Mouse (Mus musculus) intestine, embryonic 14.5 days (tissue): ENCODE data around the gene Dnajb9. TPM values are rescaled to one million over a fixed set of nuclear protein-coding genes. Genes with fewer than 3 reads are reported as not detected.
A peak's percentile ranks its signal among the peaks of the same experiment; 100 is the strongest.

Experiments
- ATAC-seq: fragments of 200-750 bp; cut with Nextera tagmentation; replicated peaks from 2 replicates; pipeline ENCODE4 v1.8.0; 2017; ENCODE audit warnings: low read depth, moderate number of reproducible peaks, moderate TSS enrichment, moderate library complexity; ENCODE audit not compliant: low FRiP score, low TSS enrichment
- DNase-seq: peaks from one replicate; pipeline ENCODE4 v3.0.0-alpha.2; 2018; ENCODE audit warnings: low spot score
- H3K27ac ChIP-seq: fragments of 300-500 bp; sonication (generic); 2 replicates; pipeline ENCODE4 v1.5.1; 2014; ENCODE audit warnings: low read depth, mild to moderate bottlenecking, control low read depth
- H3K27me3 ChIP-seq: fragments of 300-500 bp; sonication (generic); replicated peaks from 2 replicates; pipeline ENCODE4 v1.6.1; 2014; ENCODE audit warnings: low read length, control low read depth; ENCODE audit not compliant: control insufficient read depth, insufficient read depth
- H3K36me3 ChIP-seq: fragments of 300-500 bp; sonication (generic); 2 replicates; pipeline ENCODE4 v1.6.1; 2014; ENCODE audit warnings: low read length, control low read depth; ENCODE audit not compliant: control insufficient read depth, insufficient read depth
- H3K4me1 ChIP-seq: fragments of 300-500 bp; sonication (generic); replicated peaks from 2 replicates; pipeline ENCODE4 v1.6.1; 2014; ENCODE audit warnings: low read length, control low read depth, mixed read lengths; ENCODE audit not compliant: control insufficient read depth, insufficient read depth
- H3K4me2 ChIP-seq: fragments of 300-500 bp; sonication (generic); 2 replicates; pipeline ENCODE4 v1.6.1; 2014; ENCODE audit warnings: low read length
- H3K4me3 ChIP-seq: fragments of 300-500 bp; sonication (generic); 2 replicates; pipeline ENCODE4 v1.5.1; 2014; ENCODE audit warnings: low read depth, low read length, control low read depth, mixed read lengths
- H3K9ac ChIP-seq: fragments of 300-500 bp; sonication (generic); 2 replicates; pipeline ENCODE4 v1.6.1; 2014; ENCODE audit warnings: mild to moderate bottlenecking, low read length
- H3K9me3 ChIP-seq: fragments of 300-500 bp; sonication (generic); 2 replicates; pipeline ENCODE4 v1.6.1; 2016; ENCODE audit warnings: low read length, control low read depth; ENCODE audit not compliant: control insufficient read depth
- WGBS: fragments of 180-500 bp; shearing (Covaris S2); extraction: QIAGEN DNeasy Blood & Tissue Kit; methylation state at CpG from one replicate; pipeline ENCODE4 v1.1.7; 2014; 5-methylcytosine and 5-hydroxymethylcytosine counted together
- polyA plus RNA-seq: library from polyadenylated mRNA; unstranded; fragments of >200 nt; fragmentation: Nextera tagmentation; extraction: Ambion mirVana; gene quantifications from 2 replicates; pipeline ENCODE4 v1.2.1, GENCODE M21; 2014

The Dnajb9 gene
- polyA plus RNA-seq = 18.8 and 19.0 TPM in 2 replicates

GRCm38 (mm10) chr12:44209824-44210752, at the start of gene Dnajb9:
TSS of gene Dnajb9 (minus strand) at chr12:44210326.
- DNase-seq (peak; percentile 99), ATAC-seq (peak; percentile 100)
- Histone ChIP-seq H3K4me3 (peak within 1 kb of the TSS; percentile 92), H3K36me3 (peaks cover 9% of the 10 kb centered on the region; the same call in 1 of the 2 replicates), H3K4me2 (peak within 1 kb of the TSS; percentile 80), H3K27me3 (no peaks in the 10 kb centered on the region), H3K9me3 (no peaks in the 10 kb centered on the region), H3K27ac (peak within 1 kb of the TSS; percentile 83), H3K9ac (peak within 1 kb of the TSS; percentile 84), H3K4me1 (peaks cover 9% of the 10 kb centered on the region)
- 1% methylated on average over 71 of the region's 77 CpGs for WGBS

- Histone ChIP-seq H3K4me2 (no peak overlapping the region), H3K27me3 (no peaks in the 10 kb centered on the region), H3K4me3 (no peak overlapping the region), H3K9me3 (no peaks in the 10 kb centered on the region), H3K36me3 (no peaks in the 10 kb centered on the region), H3K27ac (no peak overlapping the region), H3K4me1 (no peaks in the 10 kb centered on the region), H3K9ac (no peak overlapping the region)
- DNase-seq (no peak), ATAC-seq (peak; percentile 74; the same call in 1 of the 2 replicates)
- 65% methylated on average over 9 of the region's 9 CpGs for WGBS
These were observed 38.3 kb upstream of the Dnajb9 start for GRCm38 (mm10) chr12:44248309-44248977.

- H3K4me3 ChIP-seq = no peak overlapping the region
- no peak overlapping the region for H3K27ac ChIP-seq
- no peak overlapping the region for H3K4me2 ChIP-seq
- H3K4me1 ChIP-seq = no peaks in the 10 kb centered on the region
- H3K27me3 ChIP-seq = no peaks in the 10 kb centered on the region
- ATAC-seq (no peak), DNase-seq (no peak)
- no peaks in the 10 kb centered on the region for H3K9me3 ChIP-seq
- no peak overlapping the region for H3K9ac ChIP-seq
- no peaks in the 10 kb centered on the region for H3K36me3 ChIP-seq
- WGBS = 89% methylated on average over 3 of the region's 3 CpGs
These were observed 35.6 kb upstream of the Dnajb9 start for GRCm38 (mm10) chr12:44245739-44246138.

GRCm38 (mm10) chr12:44242407-44242806, 32.3 kb upstream of the Dnajb9 start:
- H3K9me3 ChIP-seq = no peaks in the 10 kb centered on the region
- H3K4me1 ChIP-seq = no peaks in the 10 kb centered on the region
- H3K4me2 ChIP-seq = no peak overlapping the region
- no peak overlapping the region for H3K9ac ChIP-seq
- H3K4me3 ChIP-seq = no peak overlapping the region
- H3K27ac ChIP-seq = no peak overlapping the region
- DNase-seq (no peak), ATAC-seq (no peak)
- H3K27me3 ChIP-seq = no peaks in the 10 kb centered on the region
- WGBS = 90% methylated on average over 4 of the region's 4 CpGs
- no peaks in the 10 kb centered on the region for H3K36me3 ChIP-seq

GRCm38 (mm10) chr12:44241090-44241489, 31.0 kb upstream of the Dnajb9 start:
- H3K9me3 ChIP-seq = no peaks in the 10 kb centered on the region
- no peak overlapping the region for H3K27ac ChIP-seq
- WGBS = 79% methylated on average over 7 of the region's 7 CpGs
- no peaks in the 10 kb centered on the region for H3K4me1 ChIP-seq
- H3K4me3 ChIP-seq = no peak overlapping the region
- ATAC-seq (no peak), DNase-seq (no peak)
- no peaks in the 10 kb centered on the region for H3K27me3 ChIP-seq
- no peak overlapping the region for H3K4me2 ChIP-seq
- H3K36me3 ChIP-seq = no peaks in the 10 kb centered on the region
- no peak overlapping the region for H3K9ac ChIP-seq

GRCm38 (mm10) chr12:44224650-44225049, 14.5 kb upstream of the Dnajb9 start:
- no peak overlapping the region for H3K4me2 ChIP-seq
- WGBS = 85% methylated on average over 3 of the region's 3 CpGs
- no peak overlapping the region for H3K4me3 ChIP-seq
- H3K9me3 ChIP-seq = no peaks in the 10 kb centered on the region
- H3K36me3 ChIP-seq = no peaks in the 10 kb centered on the region
- no peaks in the 10 kb centered on the region for H3K4me1 ChIP-seq
- no peak for DNase-seq
- H3K27me3 ChIP-seq = no peaks in the 10 kb centered on the region
- H3K9ac ChIP-seq = no peak overlapping the region
- no peak for ATAC-seq
- H3K27ac ChIP-seq = no peak overlapping the region

GRCm38 (mm10) chr12:44223044-44223443, 12.9 kb upstream of the Dnajb9 start:
- no peak for ATAC-seq
- WGBS = 77% methylated on average over 3 of the region's 3 CpGs
- Histone ChIP-seq H3K4me1 (no peaks in the 10 kb centered on the region), H3K27ac (no peak overlapping the region), H3K36me3 (no peaks in the 10 kb centered on the region), H3K4me3 (no peak overlapping the region), H3K9me3 (no peaks in the 10 kb centered on the region), H3K27me3 (no peaks in the 10 kb centered on the region), H3K4me2 (no peak overlapping the region), H3K9ac (no peak overlapping the region)
- no peak for DNase-seq

GRCm38 (mm10) chr12:44221651-44222356, 11.7 kb upstream of the Dnajb9 start:
- H3K9me3 ChIP-seq = no peaks in the 10 kb centered on the region
- H3K36me3 ChIP-seq = no peaks in the 10 kb centered on the region
- H3K9ac ChIP-seq = peak overlapping the region; percentile 61
- peak overlapping the region; percentile 63 for H3K4me3 ChIP-seq
- no peaks in the 10 kb centered on the region for H3K27me3 ChIP-seq
- no peaks in the 10 kb centered on the region for H3K4me1 ChIP-seq
- WGBS = under 1% methylated on average over 88 of the region's 89 CpGs
- ATAC-seq (no peak), DNase-seq (peak; percentile 69)
- no peak overlapping the region for H3K27ac ChIP-seq
- H3K4me2 ChIP-seq = peak overlapping the region; percentile 79
